In the genomic region with DNA sequence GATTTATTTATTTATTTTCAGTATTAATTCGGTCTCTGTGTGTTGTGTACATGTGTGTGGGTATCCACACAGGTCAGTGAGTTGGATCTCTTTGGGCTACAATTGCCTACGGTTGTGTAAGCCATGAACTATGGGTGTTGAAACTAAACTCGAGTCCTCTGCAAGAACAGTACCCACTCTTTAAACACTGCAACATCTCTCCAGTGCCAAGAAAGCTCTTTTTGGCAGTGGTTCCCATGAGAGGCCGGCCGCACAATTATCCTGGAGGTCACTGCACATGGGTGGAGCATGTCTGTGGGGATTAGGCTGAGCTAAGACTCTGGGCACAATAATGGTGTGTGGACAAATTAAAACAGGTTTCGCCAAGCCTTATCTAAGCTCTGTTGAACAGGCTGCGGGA, we compare ENCODE assay signal across 8 mouse cellular contexts. TPM values are rescaled to one million over a fixed set of nuclear protein-coding genes. Genes with fewer than 3 reads are reported as not detected.
DNase-seq lines count a peak whose midpoint lies in the region; ATAC-seq and TF ChIP-seq lines count a peak whose summit lies in the region.

No protein-coding gene starts in this region.

- DNase-seq in forebrain, embryonic 10.5 days (ENCODE audit: extremely low spot score, low spot score): no peak
- no peak for DNase-seq in forebrain, embryonic 11.5 days (ENCODE audit: low spot score)
- peak; percentile 43 for DNase-seq in Patski (ENCODE audit: low read depth, low spot score)
- DNase-seq in gastrocnemius, adult 8-10 months (ENCODE audit: low spot score in 2 of 2): peak; percentile 45 to 59
- DNase-seq in lung, adult 18-20 months: peak; percentile 87 to 93
- no peak for DNase-seq in hindbrain, embryonic 10.5 days (ENCODE audit: low spot score)

- WGBS in forebrain, embryonic 10.5 days: 77% methylated on average over 7 of the region's 7 CpGs
- WGBS in forebrain, embryonic 11.5 days: 69% methylated on average over 7 of the region's 7 CpGs
- 91% methylated on average over 7 of the region's 7 CpGs for WGBS in hindbrain, embryonic 10.5 days

- peaks cover 61% of the 10 kb centered on the region for H3K4me1 ChIP-seq in forebrain, embryonic 10.5 days
- H3K4me1 ChIP-seq in forebrain, embryonic 11.5 days (replicated peaks; ENCODE audit: control insufficient read depth, insufficient read depth, low read length): peaks cover 12% of the 10 kb centered on the region
- peaks cover 39% of the 10 kb centered on the region for H3K4me1 ChIP-seq in hindbrain, embryonic 10.5 days (replicated peaks)

- no peak overlapping the region for H3K4me2 ChIP-seq in forebrain, embryonic 11.5 days (ENCODE audit: low read depth, low read length, severe bottlenecking)

- no peaks in the 10 kb centered on the region for H3K27me3 ChIP-seq in forebrain, embryonic 10.5 days (ENCODE audit: poor library complexity, severe bottlenecking)
- H3K27me3 ChIP-seq in forebrain, embryonic 11.5 days (ENCODE audit: control insufficient read depth, insufficient read depth, low read length): no peaks in the 10 kb centered on the region
- no peaks in the 10 kb centered on the region for H3K27me3 ChIP-seq in Patski
- no peaks in the 10 kb centered on the region for H3K27me3 ChIP-seq in hindbrain, embryonic 10.5 days (ENCODE audit: insufficient read depth, poor library complexity, severe bottlenecking)

- no peak overlapping the region for H3K4me3 ChIP-seq in forebrain, embryonic 10.5 days
- no peak overlapping the region for H3K4me3 ChIP-seq in forebrain, embryonic 11.5 days (ENCODE audit: low read depth, low read length)
- H3K4me3 ChIP-seq in hindbrain, embryonic 10.5 days: no peak overlapping the region

- no peaks in the 10 kb centered on the region for H3K9me3 ChIP-seq in forebrain, embryonic 10.5 days
- no peaks in the 10 kb centered on the region for H3K9me3 ChIP-seq in forebrain, embryonic 11.5 days (ENCODE audit: control insufficient read depth, low read length)
- no peaks in the 10 kb centered on the region for H3K9me3 ChIP-seq in hindbrain, embryonic 10.5 days

- in situ Hi-C loops in Patski (cut with MboI; ENCODE audit: low pct_unique_long_range_greater_than_20kb): no loop called here

- no peak overlapping the region for H3K9ac ChIP-seq in forebrain, embryonic 11.5 days (ENCODE audit: low read length)

- CTCF ChIA-PET in Patski (lab: Charles Lee): interaction anchor here (1.1 to 2.1 kb wide), 4 partner anchors 8 to 137 kb away, joined by 3 to 7 read pairs (median 4); no protein-coding TSS in a partner anchor

- no peak for TF ChIP-seq CTCF in Patski (IDR thresholded peaks at IDR 0.05)

- ATAC-seq in forebrain, embryonic 11.5 days (replicated peaks; ENCODE audit: low FRiP score): no peak
- peak; percentile 37 for ATAC-seq in Patski
- ATAC-seq in activated CD4-positive, CD25-positive, alpha-beta regulatory T cell, adult 4 months: no peak
- no peak for ATAC-seq in inflammation-experienced regulatory T-cells, adult 6 months

- peaks cover 6% of the 10 kb centered on the region; the same call in 1 of the 2 replicates for H3K36me3 ChIP-seq in forebrain, embryonic 10.5 days (replicated peaks)
- no peaks in the 10 kb centered on the region for H3K36me3 ChIP-seq in forebrain, embryonic 11.5 days (ENCODE audit: control insufficient read depth, insufficient read depth, low read length)
- 0 out of 2 replicates have a peak, but pooled peaks cover 5% of the 10 kb centered on the region for H3K36me3 ChIP-seq in hindbrain, embryonic 10.5 days

- POLR2A ChIA-PET in Patski (lab: Charles Lee): no interaction called here

- H3K27ac ChIP-seq in forebrain, embryonic 10.5 days: peak overlapping the region; percentile 66; the same call in 1 of the 2 replicates
- H3K27ac ChIP-seq in forebrain, embryonic 11.5 days (ENCODE audit: low read depth, low read length): no peak overlapping the region
- no peak overlapping the region for H3K27ac ChIP-seq in hindbrain, embryonic 10.5 days

RNA-seq across cellular contexts. Expression of gene Tgoln1, which starts 36.6 kb away (rescaled TPM):
- 28.6 and 28.7 TPM in 2 replicates for polyA plus RNA-seq in forebrain, embryonic 10.5 days (2016; fragmentation: Nextera tagmentation; extraction: Ambion mirVana)
- polyA plus RNA-seq in forebrain, embryonic 11.5 days (2014; fragmentation: Nextera tagmentation; extraction: Ambion mirVana): 34.1 and 35.1 TPM in 2 replicates
- polyA plus RNA-seq in Patski (2021): 119 TPM
- total RNA-seq in gastrocnemius, adult 8-10 months (2022): 10 to 100 TPM; 24.2 to 28.7 (median 25.4) TPM
- polyA plus RNA-seq in activated CD4-positive, CD25-positive, alpha-beta regulatory T cell, adult 4 months (2017; shearing (Covaris generic)): 10 to 100 TPM; 90.9 to 97.8 TPM
- polyA plus RNA-seq in hindbrain, embryonic 10.5 days (2016; fragmentation: Nextera tagmentation; extraction: Ambion mirVana): 32.7 and 34.7 TPM in 2 replicates
- polyA plus RNA-seq in inflammation-experienced regulatory T-cells, adult 6 months (2017; shearing (Covaris generic)): 100 to 1,000 TPM; 103 to 111 (median 108) TPM

RNA-seq across cellular contexts. Expression of gene Retsat, which starts 55.1 kb away (rescaled TPM):
- 8.1 and 8.3 TPM in 2 replicates for polyA plus RNA-seq in forebrain, embryonic 10.5 days (2016; fragmentation: Nextera tagmentation; extraction: Ambion mirVana)
- 5.3 and 6.3 TPM in 2 replicates for polyA plus RNA-seq in forebrain, embryonic 11.5 days (2014; fragmentation: Nextera tagmentation; extraction: Ambion mirVana)
- 86.5 TPM for polyA plus RNA-seq in Patski (2021)
- total RNA-seq in gastrocnemius, adult 8-10 months (2022): 10 to 100 TPM; 64.4 to 72.3 (median 68.1) TPM
- polyA plus RNA-seq in activated CD4-positive, CD25-positive, alpha-beta regulatory T cell, adult 4 months (2017; shearing (Covaris generic)): 1 to 10 TPM; 2.7 to 4.1 TPM
- 7.7 and 8.5 TPM in 2 replicates for polyA plus RNA-seq in hindbrain, embryonic 10.5 days (2016; fragmentation: Nextera tagmentation; extraction: Ambion mirVana)
- 1 to 10 TPM; 3.9 to 5.5 (median 4.1) TPM for polyA plus RNA-seq in inflammation-experienced regulatory T-cells, adult 6 months (2017; shearing (Covaris generic))

RNA-seq across cellular contexts. Expression of gene Elmod3, which starts 55.2 kb away (rescaled TPM):
- polyA plus RNA-seq in forebrain, embryonic 10.5 days (2016; fragmentation: Nextera tagmentation; extraction: Ambion mirVana): 12.5 and 13.7 TPM in 2 replicates
- polyA plus RNA-seq in forebrain, embryonic 11.5 days (2014; fragmentation: Nextera tagmentation; extraction: Ambion mirVana): 15.8 and 16.5 TPM in 2 replicates
- polyA plus RNA-seq in Patski (2021): 22.4 TPM
- total RNA-seq in gastrocnemius, adult 8-10 months (2022): 1 to 10 TPM; 7.9 to 8.9 (median 8.2) TPM
- polyA plus RNA-seq in activated CD4-positive, CD25-positive, alpha-beta regulatory T cell, adult 4 months (2017; shearing (Covaris generic)): 10 to 100 TPM; 15.3 to 19.5 TPM
- polyA plus RNA-seq in hindbrain, embryonic 10.5 days (2016; fragmentation: Nextera tagmentation; extraction: Ambion mirVana): 13.7 and 15.7 TPM in 2 replicates
- 10 to 100 TPM; 13.7 to 24.3 (median 20.6) TPM for polyA plus RNA-seq in inflammation-experienced regulatory T-cells, adult 6 months (2017; shearing (Covaris generic))

Comparison
In these comparisons a context has a peak if more than half of its experiments do, and no peak if none do; other contexts are left out.
1. DNase-seq: peak in Patski (single experiment), gastrocnemius, adult 8-10 months (2 of 2) and lung, adult 18-20 months (2 of 2); none in forebrain, embryonic 10.5 days (single experiment), forebrain, embryonic 11.5 days (single experiment) and hindbrain, embryonic 10.5 days (single experiment).